Mouse (Mus musculus) heart, embryonic 13.5 days (tissue): ENCODE measurements around the gene Blzf1. TPM values are rescaled to one million over a fixed set of nuclear protein-coding genes. Genes with fewer than 3 reads are reported as not detected.

Experiments used
- ATAC-seq: fragments of 200-750 bp; cut with Nextera tagmentation; 2 replicates; pipeline ENCODE4 v1.8.0; 2017; ENCODE audit warnings: moderate TSS enrichment; ENCODE audit not compliant: insufficient number of reproducible peaks, low FRiP score, low TSS enrichment; ENCODE audit errors: extremely low read depth
- H3K27ac ChIP-seq: fragments of 300-500 bp; sonication (generic); replicated peaks from 2 replicates; pipeline ENCODE4 v1.5.1; 2015; ENCODE audit warnings: moderate library complexity, mild to moderate bottlenecking, inconsistent platforms
- H3K27me3 ChIP-seq: fragments of 300-500 bp; sonication (generic); replicated peaks from 2 replicates; pipeline ENCODE4 v1.6.1; 2015; ENCODE audit warnings: mild to moderate bottlenecking, inconsistent platforms
- H3K36me3 ChIP-seq: fragments of 300-500 bp; sonication (generic); 2 replicates; pipeline ENCODE4 v1.6.1; 2015; ENCODE audit warnings: mild to moderate bottlenecking, inconsistent platforms
- H3K4me1 ChIP-seq: fragments of 300-500 bp; sonication (generic); 2 replicates; pipeline ENCODE4 v1.6.1; 2015; ENCODE audit warnings: inconsistent platforms
- H3K4me2 ChIP-seq: fragments of 300-500 bp; sonication (generic); 2 replicates; pipeline ENCODE4 v1.6.1; 2015; ENCODE audit warnings: inconsistent platforms, mild to moderate bottlenecking, moderate library complexity
- H3K4me3 ChIP-seq: fragments of 300-500 bp; sonication (generic); 2 replicates; pipeline ENCODE4 v1.5.1; 2015; ENCODE audit warnings: moderate library complexity, mild to moderate bottlenecking, inconsistent platforms
- H3K9ac ChIP-seq: fragments of 300-500 bp; sonication (generic); 2 replicates; pipeline ENCODE4 v1.6.1; 2015; ENCODE audit warnings: inconsistent platforms, mild to moderate bottlenecking, moderate library complexity
- H3K9me3 ChIP-seq: fragments of 300-500 bp; sonication (generic); 2 replicates; pipeline ENCODE4 v1.6.1; 2016; ENCODE audit warnings: inconsistent platforms
- WGBS: fragments of 180-500 bp; shearing (Covaris S2); methylation state at CpG from one replicate; pipeline ENCODE4 v1.1.7; 2015; ENCODE audit warnings: mixed read lengths; 5-methylcytosine and 5-hydroxymethylcytosine counted together
- polyA plus RNA-seq: library from polyadenylated mRNA; unstranded; fragments of >200 nt; fragmentation: Nextera tagmentation; extraction: Ambion mirVana; gene quantifications from 2 replicates; pipeline ENCODE4 v1.2.1, GENCODE M21; 2015

Blzf1 gene
- polyA plus RNA-seq, 1 experiment from 2014 or later: 22.4 TPM

DNA sequence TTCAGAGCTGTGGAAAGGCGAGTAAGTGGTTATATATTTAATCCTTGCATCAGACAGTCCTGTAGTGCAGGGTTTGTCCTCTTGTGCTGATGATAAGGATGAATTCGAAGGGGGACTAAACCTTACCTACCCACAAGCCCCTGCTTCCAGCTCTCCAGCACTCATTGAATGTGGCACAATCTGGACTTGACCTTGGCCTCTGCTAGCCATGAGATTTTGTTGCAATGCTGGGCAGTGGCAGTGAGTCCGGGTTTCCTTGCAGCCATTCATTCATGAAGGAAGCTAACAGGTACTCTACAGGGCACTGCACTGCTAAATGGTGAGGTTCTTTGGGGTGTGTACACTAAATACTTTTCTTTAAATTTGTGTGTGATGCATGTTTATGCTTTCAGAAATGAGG is 52.5 kb downstream of the Blzf1 start:
- Histone ChIP-seq H3K4me1 (peaks cover 32% of the 10 kb centered on the region), H3K27me3 (no peaks in the 10 kb centered on the region), H3K9me3 (no peaks in the 10 kb centered on the region), H3K4me3 (no peak overlapping the region), H3K36me3 (peaks cover 18% of the 10 kb centered on the region), H3K4me2 (no peak overlapping the region), H3K9ac (no peak overlapping the region), H3K27ac (no peak overlapping the region)
- ATAC-seq: no peak
- 55% methylated on average over 3 of the region's 3 CpGs for WGBS

DNA sequence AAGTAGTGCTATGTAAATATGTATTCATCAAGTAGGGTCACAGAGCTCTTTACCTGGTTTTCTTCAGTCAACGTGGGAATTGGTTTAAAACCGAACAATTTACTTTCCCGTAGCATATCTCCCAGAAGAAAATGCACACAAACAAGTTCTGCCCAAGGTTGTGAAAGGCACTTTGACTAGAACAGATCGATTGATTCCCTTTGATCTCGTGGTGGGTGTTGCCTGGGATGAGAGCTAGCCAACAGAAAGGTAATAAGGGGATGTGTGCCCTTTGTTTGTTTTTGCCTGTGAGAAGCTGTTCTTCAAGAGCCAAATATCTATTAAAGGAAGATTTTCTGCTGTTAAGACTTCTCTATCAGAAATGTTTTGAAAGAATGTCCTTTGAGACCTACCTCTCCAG is 54.7 kb downstream of the Blzf1 start:
- 79% methylated on average over 5 of the region's 5 CpGs for WGBS
- Histone ChIP-seq H3K4me2 (no peak overlapping the region), H3K9ac (no peak overlapping the region), H3K4me3 (no peak overlapping the region), H3K27me3 (no peaks in the 10 kb centered on the region), H3K9me3 (no peaks in the 10 kb centered on the region), H3K27ac (no peak overlapping the region), H3K36me3 (peaks cover 11% of the 10 kb centered on the region), H3K4me1 (peaks cover 36% of the 10 kb centered on the region)
- ATAC-seq: no peak

DNA sequence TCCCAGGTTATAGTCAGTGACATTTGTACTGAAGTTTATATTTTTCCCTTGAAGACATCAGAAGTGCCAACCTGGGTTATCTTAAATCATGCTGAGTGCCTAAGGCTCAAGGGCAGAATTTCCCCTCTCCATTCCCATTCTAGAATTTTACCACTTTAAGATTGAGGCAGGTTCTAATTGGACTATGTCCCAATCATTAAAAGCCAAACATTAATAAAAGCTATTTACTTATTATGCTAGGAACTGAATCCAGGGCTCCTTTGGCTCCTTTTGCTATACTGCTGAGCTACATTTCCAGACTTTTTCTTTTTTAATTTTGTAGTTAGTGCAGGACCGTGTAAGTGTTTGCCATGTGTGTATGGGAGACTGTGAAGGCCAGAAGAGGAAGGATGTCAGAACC is 55.9 kb downstream of the Blzf1 start:
- Histone ChIP-seq H3K27ac (no peak overlapping the region), H3K4me3 (no peak overlapping the region), H3K9me3 (no peaks in the 10 kb centered on the region), H3K9ac (no peak overlapping the region), H3K4me2 (no peak overlapping the region; the same call in 1 of the 2 replicates), H3K4me1 (peaks cover 40% of the 10 kb centered on the region), H3K27me3 (no peaks in the 10 kb centered on the region), H3K36me3 (0 out of 2 replicates have a peak, but pooled peaks cover under 1% of the 10 kb centered on the region)
- ATAC-seq: no peak
- 82% methylated on average over 1 of the region's 1 CpGs for WGBS

DNA sequence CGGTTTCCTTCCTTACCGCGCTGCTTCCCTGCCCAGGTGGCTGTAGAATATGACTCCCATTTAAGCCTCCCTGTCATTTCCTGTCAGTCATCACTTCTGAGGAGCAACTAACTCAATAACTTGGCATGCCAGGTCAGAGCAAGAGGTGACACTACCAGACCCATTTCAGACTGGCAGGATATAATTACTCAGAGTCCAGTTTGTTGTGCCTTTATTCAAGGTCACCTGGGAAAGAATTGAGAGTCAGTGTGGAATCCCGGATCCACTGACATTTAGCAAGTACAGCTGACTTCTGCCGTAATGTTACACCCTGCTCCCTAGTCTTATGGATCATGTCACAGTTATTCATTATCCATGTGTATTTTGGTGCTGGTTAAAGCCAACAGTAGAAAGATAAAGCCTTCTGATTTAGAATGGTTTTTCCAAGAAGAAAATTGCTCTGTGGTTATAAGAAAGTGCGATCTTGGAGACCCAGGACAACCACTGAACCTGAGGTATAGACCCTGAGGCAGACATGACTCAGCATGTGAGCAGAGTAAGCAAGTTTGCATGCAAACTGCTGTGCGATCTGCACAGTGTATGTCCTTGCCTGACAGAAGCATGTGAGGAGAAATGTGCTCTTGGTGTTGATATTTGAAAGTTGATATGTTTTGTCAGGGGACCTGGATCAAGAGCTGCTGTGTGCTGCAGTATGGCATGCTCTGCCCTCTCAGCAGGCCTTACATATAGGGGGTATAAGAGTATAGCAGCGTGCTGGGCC is 56.7 kb downstream of the Blzf1 start:
- no peaks in the 10 kb centered on the region for H3K27me3 ChIP-seq
- no peaks in the 10 kb centered on the region for H3K9me3 ChIP-seq
- H3K4me1 ChIP-seq: peaks cover 40% of the 10 kb centered on the region
- WGBS: 56% methylated on average over 8 of the region's 8 CpGs
- H3K27ac ChIP-seq: no peak overlapping the region
- peak overlapping the region; percentile 91 for H3K4me2 ChIP-seq
- H3K9ac ChIP-seq: peak overlapping the region; percentile 90
- H3K4me3 ChIP-seq: peak overlapping the region; percentile 86
- H3K36me3 ChIP-seq: no peaks in the 10 kb centered on the region
- ATAC-seq: no peak

- Histone ChIP-seq H3K4me1 (peaks cover 31% of the 10 kb centered on the region), H3K4me2 (peak overlapping the region; percentile 91), H3K27me3 (no peaks in the 10 kb centered on the region), H3K9ac (peak overlapping the region; percentile 90), H3K27ac (peak overlapping the region; percentile 84), H3K4me3 (peak overlapping the region; percentile 86), H3K36me3 (no peaks in the 10 kb centered on the region), H3K9me3 (no peaks in the 10 kb centered on the region)
- WGBS: under 1% methylated on average over 33 of the region's 33 CpGs
- no peak for ATAC-seq
These were observed 58.0 kb downstream of the Blzf1 start for GRCm38 (mm10) chr1:164249332-164249711.

- H3K36me3 ChIP-seq: no peaks in the 10 kb centered on the region
- H3K4me3 ChIP-seq: peak within 1 kb of the TSS; percentile 86
- peak; percentile 92 for ATAC-seq
- no peaks in the 10 kb centered on the region for H3K9me3 ChIP-seq
- H3K27ac ChIP-seq: peak within 1 kb of the TSS; percentile 89
- H3K27me3 ChIP-seq: no peaks in the 10 kb centered on the region
- H3K9ac ChIP-seq: peak within 1 kb of the TSS; percentile 90
- peak within 1 kb of the TSS; percentile 91 for H3K4me2 ChIP-seq
- H3K4me1 ChIP-seq: peaks cover 31% of the 10 kb centered on the region
- WGBS: 1% methylated on average over 69 of the region's 79 CpGs
These were observed 58.6 kb downstream of the Blzf1 start, which contains the start of gene Slc19a2 for GRCm38 (mm10) chr1:164248465-164249331. Gene Slc19a2 (plus strand): TSS chr1:164249046.

GRCm38 (mm10) chr1:164247971-164248370 is 59.3 kb downstream of the Blzf1 start:
- peak overlapping the region; percentile 86 for H3K4me3 ChIP-seq
- H3K9me3 ChIP-seq: no peaks in the 10 kb centered on the region
- no peaks in the 10 kb centered on the region for H3K27me3 ChIP-seq
- peaks cover 31% of the 10 kb centered on the region for H3K4me1 ChIP-seq
- no peak for ATAC-seq
- H3K36me3 ChIP-seq: no peaks in the 10 kb centered on the region
- WGBS: 12% methylated on average over 10 of the region's 10 CpGs
- H3K27ac ChIP-seq: peak overlapping the region; percentile 89
- H3K4me2 ChIP-seq: peak overlapping the region; percentile 91
- peak overlapping the region; percentile 80 for H3K9ac ChIP-seq

DNA sequence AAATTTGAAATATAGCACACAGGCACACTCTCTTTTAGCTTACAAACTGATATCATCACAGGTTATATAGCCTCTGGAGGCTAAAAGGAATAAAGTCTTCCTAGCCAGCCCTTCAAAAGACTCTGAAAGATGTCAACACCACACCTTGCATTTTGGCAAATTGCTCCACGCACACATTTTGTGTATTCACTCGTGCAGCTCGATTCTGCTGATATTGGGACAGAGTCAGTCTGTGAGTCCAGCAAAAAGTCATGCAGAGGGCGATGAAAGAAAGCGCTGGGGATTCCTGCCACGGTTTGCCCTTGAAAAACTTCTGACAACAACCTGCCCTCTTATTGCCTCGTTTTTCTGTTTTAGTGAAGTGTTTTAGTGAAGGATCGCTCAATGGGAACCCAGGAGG is 59.8 kb downstream of the Blzf1 start:
- Histone ChIP-seq H3K27me3 (no peaks in the 10 kb centered on the region), H3K36me3 (no peaks in the 10 kb centered on the region), H3K4me3 (peak overlapping the region; percentile 86), H3K4me1 (peaks cover 33% of the 10 kb centered on the region), H3K9me3 (no peaks in the 10 kb centered on the region), H3K27ac (peak overlapping the region; percentile 89), H3K4me2 (peak overlapping the region; percentile 91), H3K9ac (peak overlapping the region; percentile 80)
- WGBS: 36% methylated on average over 8 of the region's 8 CpGs
- no peak for ATAC-seq

DNA sequence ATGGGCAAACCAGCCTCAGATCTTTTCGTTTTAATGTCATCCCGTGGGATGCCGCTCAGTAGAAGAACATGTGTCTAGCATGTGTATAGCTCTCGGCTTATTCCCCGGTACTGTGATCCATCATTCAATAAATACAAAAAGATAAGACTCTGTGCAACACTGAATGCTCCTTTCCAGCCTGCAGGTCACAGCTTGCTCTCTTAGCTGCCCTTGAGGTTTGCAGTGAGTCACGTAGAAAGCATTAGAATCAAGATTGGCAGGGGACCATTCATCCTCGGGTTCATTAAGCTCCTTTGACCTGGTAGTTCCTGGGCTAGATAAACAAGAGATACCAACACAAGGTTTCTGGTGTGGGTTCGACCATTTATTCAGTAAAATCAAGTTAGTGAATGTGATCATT is 64.5 kb downstream of the Blzf1 start:
- Histone ChIP-seq H3K27ac (no peak overlapping the region), H3K9ac (no peak overlapping the region), H3K4me1 (peaks cover 8% of the 10 kb centered on the region), H3K9me3 (no peaks in the 10 kb centered on the region), H3K36me3 (no peaks in the 10 kb centered on the region), H3K27me3 (no peaks in the 10 kb centered on the region), H3K4me3 (no peak overlapping the region), H3K4me2 (no peak overlapping the region)
- WGBS: 51% methylated on average over 8 of the region's 8 CpGs
- ATAC-seq: no peak

DNA sequence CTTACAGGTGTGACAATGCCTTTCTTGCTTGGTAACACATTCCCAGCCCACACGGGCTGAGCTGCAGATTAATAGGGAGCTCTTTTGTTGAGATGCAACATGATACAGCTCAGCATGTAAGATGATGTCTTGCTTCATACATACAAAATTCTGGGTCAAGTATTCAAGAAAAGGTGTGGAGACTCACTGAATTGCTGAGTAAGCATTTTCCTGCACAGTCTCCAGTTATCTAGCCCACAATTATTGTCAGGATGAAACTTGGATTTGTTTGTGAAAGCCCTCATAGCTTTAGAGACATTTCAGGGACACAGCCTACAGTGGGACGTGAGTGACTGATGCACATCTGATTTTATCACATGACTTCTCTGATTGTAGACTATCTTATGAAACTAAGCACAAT is 65.8 kb downstream of the Blzf1 start:
- no peaks in the 10 kb centered on the region for H3K27me3 ChIP-seq
- H3K9ac ChIP-seq: no peak overlapping the region
- ATAC-seq: no peak
- no peaks in the 10 kb centered on the region for H3K36me3 ChIP-seq
- 82% methylated on average over 2 of the region's 2 CpGs for WGBS
- 0 out of 2 replicates have a peak, but pooled peaks cover 2% of the 10 kb centered on the region for H3K4me1 ChIP-seq
- no peak overlapping the region for H3K4me3 ChIP-seq
- H3K4me2 ChIP-seq: no peak overlapping the region
- no peak overlapping the region for H3K27ac ChIP-seq
- no peaks in the 10 kb centered on the region for H3K9me3 ChIP-seq
